Mouse (Mus musculus): ENCODE results near the gene Fam129a. TPM values are rescaled to one million over a fixed set of nuclear protein-coding genes. Genes with fewer than 3 reads are reported as not detected.

Gene Fam129a
- 1.4 to 3.1 TPM (median 2.5 TPM) in 4 replicates for total RNA-seq (2023)

GRCm38 (mm10) chr1:151570981-151571837 lies at the start of gene Fam129a:
Fam129a (plus strand) TSS chr1:151571186.

GRCm38 (mm10) chr1:151754881-151755659 lies 184.1 kb downstream of the Fam129a start, which contains the start of gene Edem3:
Edem3 (plus strand) TSS chr1:151755371.

Other genes with a start within 250 kb of the Fam129a start
- 321 to 352 TPM (median 336 TPM) in 4 replicates for gene Ivns1abp, start 226.7 kb upstream of the Fam129a start, total RNA-seq (2023)
- 35.5 to 45.4 TPM (median 40.3 TPM) in 4 replicates for gene Swt1, start 142.7 kb upstream of the Fam129a start, total RNA-seq (2023)
- 40.1 to 44.0 TPM (median 41.5 TPM) in 4 replicates for gene Trmt1l, start 142.6 kb upstream of the Fam129a start, total RNA-seq (2023)
- gene Rnf2, start 70.2 kb upstream of the Fam129a start, total RNA-seq (2023), result 55.9 to 68.0 TPM (median 65.9 TPM) in 4 replicates
- 28.0 to 32.7 TPM (median 31.2 TPM) in 4 replicates for gene Edem3, start 184.2 kb downstream of the Fam129a start, total RNA-seq (2023)